Mouse (Mus musculus): ENCODE data around the gene Rpgrip1l.

DNA sequence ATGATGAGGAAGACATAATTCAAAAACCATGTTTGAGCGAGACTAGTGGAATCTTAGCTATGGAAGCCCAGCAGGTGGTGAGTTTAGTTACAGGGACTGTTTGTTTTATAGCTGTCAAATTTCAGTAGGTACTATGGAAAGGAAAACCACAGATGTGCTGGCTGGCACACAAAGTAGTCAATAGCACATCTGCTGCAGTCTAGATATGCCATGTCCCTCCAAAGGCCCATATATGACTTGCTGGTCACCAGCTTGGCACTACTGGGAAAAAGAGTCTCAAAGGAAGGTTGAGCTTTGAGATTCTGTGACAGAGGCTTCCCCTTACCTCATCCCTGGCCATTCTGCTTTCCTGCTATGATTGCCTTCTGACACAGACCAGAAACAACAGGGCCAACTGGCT lies 70.3 kb downstream of the Rpgrip1l start:
- TF ChIP-seq POLR2A (IDR thresholded peaks at IDR 0.05; ENCODE audit: extremely low read depth, insufficient read depth, low read length) (no peak), CTCF (IDR thresholded peaks at IDR 0.05; ENCODE audit: extremely low read depth, insufficient read depth, low read length) (no peak)

Measured in cortical plate, adult 2 months (tissue).